Mouse (Mus musculus) bone marrow, adult 2 months (tissue): ENCODE results near the gene Fam214a.

ENCODE experiments used
- CTCF ChIP-seq: fragments of 200-500 bp; IDR thresholded peaks from 2 replicates; pipeline ENCODE4 v1.5.1; 2011; ENCODE audit warnings: low read length, control low read depth; ENCODE audit not compliant: control insufficient read depth, insufficient read depth
- POLR2A ChIP-seq: fragments of 200-500 bp; IDR thresholded peaks from 2 replicates; pipeline ENCODE4 v1.6.1; 2011; ENCODE audit warnings: low read depth, mild to moderate bottlenecking, control low read depth, low read length, borderline replicate concordance; ENCODE audit not compliant: control insufficient read depth

DNA sequence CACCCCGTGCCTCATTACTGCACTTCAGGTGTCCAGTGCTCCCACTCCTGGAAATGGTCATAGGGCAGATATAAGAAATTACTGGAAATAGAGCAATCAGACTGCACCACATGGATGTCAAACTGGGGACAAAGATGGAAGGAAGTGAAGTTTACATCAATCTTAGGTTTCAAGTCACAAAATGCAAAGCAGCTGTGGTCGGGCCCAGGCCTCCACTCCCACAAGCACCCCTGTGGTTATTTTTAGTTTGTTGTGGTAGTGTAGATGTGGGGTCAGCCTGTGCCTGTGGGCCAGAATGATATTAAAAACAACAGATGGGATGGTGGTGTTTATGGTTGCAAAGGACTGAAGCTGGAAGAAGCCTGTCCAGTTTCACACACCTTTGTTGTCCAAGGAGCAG is 33.1 kb downstream of the Fam214a start:
- TF ChIP-seq CTCF (no peak), POLR2A (no peak)
